Mouse (Mus musculus) cortical plate, adult 2 months (tissue): Measurements from ENCODE around the gene Ate1.

Source experiments
- CTCF ChIP-seq: fragments of 200-500 bp; IDR thresholded peaks from 2 replicates; pipeline ENCODE4 v1.5.1; 2011; ENCODE audit warnings: mild to moderate bottlenecking, control low read depth, low read length; ENCODE audit not compliant: insufficient read depth; ENCODE audit errors: extremely low read depth
- POLR2A ChIP-seq: fragments of 200-500 bp; IDR thresholded peaks from 2 replicates; pipeline ENCODE4 v1.6.1; 2011; ENCODE audit warnings: mild to moderate bottlenecking, low read length, control low read depth; ENCODE audit not compliant: insufficient read depth; ENCODE audit errors: extremely low read depth

DNA sequence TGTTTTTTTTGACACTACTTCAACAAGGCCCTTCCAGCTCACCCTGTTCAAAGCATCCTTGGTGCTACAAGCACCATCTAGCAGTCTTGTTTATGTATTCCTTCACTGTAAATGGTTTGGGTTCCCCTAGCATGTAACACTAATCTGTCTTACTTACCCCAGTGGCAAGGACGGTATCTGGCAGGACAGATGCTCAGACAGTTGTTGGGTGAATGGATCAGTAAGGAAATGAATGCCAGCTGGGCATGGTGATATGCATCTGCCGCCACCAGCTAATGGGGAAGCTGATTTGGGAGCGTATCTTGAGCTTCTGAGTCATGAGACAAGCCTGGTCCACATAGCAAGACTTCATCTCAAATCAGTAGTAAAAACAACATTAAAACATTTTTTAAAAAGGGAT is 141.9 kb downstream of the Ate1 start:
- no peak for TF ChIP-seq CTCF
- no peak for TF ChIP-seq POLR2A
